Mouse (Mus musculus) hindbrain, embryonic 15.5 days (tissue): ENCODE measurements around the gene Meis2. TPM values are rescaled to one million over a fixed set of nuclear protein-coding genes. Genes with fewer than 3 reads are reported as not detected.

Experiments
- ATAC-seq: fragments of 200-750 bp; cut with Nextera tagmentation; 2 replicates; pipeline ENCODE4 v1.8.0; 2017; ENCODE audit warnings: low read depth, moderate number of reproducible peaks, moderate TSS enrichment; ENCODE audit not compliant: low FRiP score
- H3K27ac ChIP-seq: fragments of 300-500 bp; sonication (generic); replicated peaks from 2 replicates; pipeline ENCODE4 v1.5.1; 2015; ENCODE audit warnings: mild to moderate bottlenecking, inconsistent platforms
- H3K27me3 ChIP-seq: fragments of 300-500 bp; sonication (generic); 2 replicates; pipeline ENCODE4 v1.6.1; 2015; ENCODE audit warnings: control low read depth, inconsistent platforms
- H3K36me3 ChIP-seq: fragments of 300-500 bp; sonication (generic); 2 replicates; pipeline ENCODE4 v1.6.1; 2015; ENCODE audit warnings: control low read depth, inconsistent platforms
- H3K4me1 ChIP-seq: fragments of 300-500 bp; sonication (generic); replicated peaks from 2 replicates; pipeline ENCODE4 v1.6.1; 2015; ENCODE audit warnings: control low read depth, inconsistent platforms
- H3K4me2 ChIP-seq: fragments of 300-500 bp; sonication (generic); 2 replicates; pipeline ENCODE4 v1.6.1; 2015; ENCODE audit warnings: moderate library complexity, mild to moderate bottlenecking, inconsistent platforms
- H3K4me3 ChIP-seq: fragments of 300-500 bp; sonication (generic); 2 replicates; pipeline ENCODE4 v1.5.1; 2015; ENCODE audit warnings: mild to moderate bottlenecking, inconsistent platforms
- H3K9ac ChIP-seq: fragments of 300-500 bp; sonication (generic); 2 replicates; pipeline ENCODE4 v1.6.1; 2015; ENCODE audit warnings: inconsistent platforms
- H3K9me3 ChIP-seq: fragments of 300-500 bp; sonication (generic); 2 replicates; pipeline ENCODE4 v1.6.1; 2016; ENCODE audit warnings: control low read depth, inconsistent platforms
- WGBS: fragments of 180-500 bp; shearing (Covaris S2); methylation state at CpG from one replicate; pipeline ENCODE4 v1.1.7; 2015; 5-methylcytosine and 5-hydroxymethylcytosine counted together
- polyA plus RNA-seq: library from polyadenylated mRNA; unstranded; fragments of >200 nt; fragmentation: Nextera tagmentation; extraction: Ambion mirVana; gene quantifications from 2 replicates; pipeline ENCODE4 v1.2.1, GENCODE M21; 2015

Meis2 gene
- polyA plus RNA-seq, 1 experiment from 2014 or later = 139 TPM

GRCm38 (mm10) chr2:115856401-115857073, 209.1 kb downstream of the Meis2 start:
- Histone ChIP-seq H3K4me2 (peak overlapping the region; percentile 49), H3K4me1 (peaks cover 66% of the 10 kb centered on the region), H3K36me3 (no peaks in the 10 kb centered on the region), H3K27me3 (peaks cover 7% of the 10 kb centered on the region; the same call in 1 of the 2 replicates), H3K9me3 (no peaks in the 10 kb centered on the region), H3K4me3 (peak overlapping the region; percentile 30), H3K9ac (no peak overlapping the region; the same call in 1 of the 2 replicates), H3K27ac (peak overlapping the region; percentile 82)
- ATAC-seq = no peak
- 2% methylated on average over 13 of the region's 13 CpGs for WGBS

- Histone ChIP-seq H3K9me3 (no peaks in the 10 kb centered on the region), H3K27ac (peak overlapping the region; percentile 82), H3K4me3 (peak overlapping the region; percentile 30), H3K36me3 (no peaks in the 10 kb centered on the region), H3K27me3 (peaks cover 7% of the 10 kb centered on the region; the same call in 1 of the 2 replicates), H3K9ac (no peak overlapping the region; the same call in 1 of the 2 replicates), H3K4me2 (peak overlapping the region; percentile 49), H3K4me1 (peaks cover 64% of the 10 kb centered on the region)
- WGBS = under 1% methylated on average over 33 of the region's 33 CpGs
- peak; percentile 52 for ATAC-seq
Measured at GRCm38 (mm10) chr2:115855511-115856400, 209.9 kb downstream of the Meis2 start.

- H3K4me1 ChIP-seq = peaks cover 55% of the 10 kb centered on the region
- peaks cover 7% of the 10 kb centered on the region; the same call in 1 of the 2 replicates for H3K27me3 ChIP-seq
- peak overlapping the region; percentile 27 for H3K9ac ChIP-seq
- peak overlapping the region; percentile 49 for H3K4me2 ChIP-seq
- ATAC-seq = no peak
- H3K9me3 ChIP-seq = no peaks in the 10 kb centered on the region
- no peaks in the 10 kb centered on the region for H3K36me3 ChIP-seq
- H3K27ac ChIP-seq = peak overlapping the region; percentile 82
- peak overlapping the region; percentile 26 for H3K4me3 ChIP-seq
- 4% methylated on average over 22 of the region's 25 CpGs for WGBS
Measured at GRCm38 (mm10) chr2:115854828-115855311, 210.8 kb downstream of the Meis2 start.

GRCm38 (mm10) chr2:115854007-115854827, 211.4 kb downstream of the Meis2 start:
- Histone ChIP-seq H3K4me3 (peak overlapping the region; percentile 26; the same call in 1 of the 2 replicates), H3K27ac (peak overlapping the region; percentile 82), H3K36me3 (no peaks in the 10 kb centered on the region), H3K4me1 (peaks cover 49% of the 10 kb centered on the region), H3K9ac (peak overlapping the region; percentile 27), H3K27me3 (peaks cover 3% of the 10 kb centered on the region; the same call in 1 of the 2 replicates), H3K4me2 (peak overlapping the region; percentile 49), H3K9me3 (no peaks in the 10 kb centered on the region)
- WGBS = 15% methylated on average over 14 of the region's 14 CpGs
- ATAC-seq = no peak

- Histone ChIP-seq H3K27ac (peak overlapping the region; percentile 82), H3K9me3 (no peaks in the 10 kb centered on the region), H3K4me2 (peak overlapping the region; percentile 55), H3K27me3 (peaks cover 3% of the 10 kb centered on the region; the same call in 1 of the 2 replicates), H3K4me1 (peaks cover 42% of the 10 kb centered on the region), H3K36me3 (no peaks in the 10 kb centered on the region), H3K4me3 (no peak overlapping the region; the same call in 1 of the 2 replicates), H3K9ac (no peak overlapping the region)
- ATAC-seq = no peak
- 19% methylated on average over 4 of the region's 4 CpGs for WGBS
Measured at GRCm38 (mm10) chr2:115853221-115853620, 212.4 kb downstream of the Meis2 start.

- no peak overlapping the region for H3K9ac ChIP-seq
Measured at GRCm38 (mm10) chr2:115852615-115853014, 213.0 kb downstream of the Meis2 start.

GRCm38 (mm10) chr2:115852109-115852508, 213.5 kb downstream of the Meis2 start:
- Histone ChIP-seq H3K4me2 (peak overlapping the region; percentile 55), H3K36me3 (no peaks in the 10 kb centered on the region), H3K27me3 (peaks cover 3% of the 10 kb centered on the region; the same call in 1 of the 2 replicates), H3K4me3 (peak overlapping the region; percentile 28), H3K9me3 (no peaks in the 10 kb centered on the region), H3K27ac (peak overlapping the region; percentile 82), H3K9ac (no peak overlapping the region), H3K4me1 (peaks cover 36% of the 10 kb centered on the region)
- ATAC-seq = no peak
- 9% methylated on average over 11 of the region's 11 CpGs for WGBS

More at GRCm38 (mm10) chr2:115852615-115853014, 213.0 kb downstream of the Meis2 start:
- H3K4me2 ChIP-seq = peak overlapping the region; percentile 55
- no peaks in the 10 kb centered on the region for H3K9me3 ChIP-seq
- ATAC-seq = peak; percentile 61
- H3K4me1 ChIP-seq = peaks cover 40% of the 10 kb centered on the region
- H3K27me3 ChIP-seq = peaks cover 3% of the 10 kb centered on the region; the same call in 1 of the 2 replicates
- H3K4me3 ChIP-seq = peak overlapping the region; percentile 28
- under 1% methylated on average over 22 of the region's 22 CpGs for WGBS
- peak overlapping the region; percentile 82 for H3K27ac ChIP-seq
- no peaks in the 10 kb centered on the region for H3K36me3 ChIP-seq

- no peak for ATAC-seq
- no peak overlapping the region; the same call in 1 of the 2 replicates for H3K27ac ChIP-seq
Measured at GRCm38 (mm10) chr2:115850961-115851360, 214.7 kb downstream of the Meis2 start.

GRCm38 (mm10) chr2:115842821-115843220, 222.8 kb downstream of the Meis2 start:
- Histone ChIP-seq H3K27ac (no peak overlapping the region), H3K4me2 (no peak overlapping the region), H3K4me1 (no peaks in the 10 kb centered on the region), H3K9ac (no peak overlapping the region), H3K4me3 (no peak overlapping the region), H3K9me3 (no peaks in the 10 kb centered on the region), H3K27me3 (no peaks in the 10 kb centered on the region), H3K36me3 (no peaks in the 10 kb centered on the region)
- no peak for ATAC-seq

More at GRCm38 (mm10) chr2:115850961-115851360, 214.7 kb downstream of the Meis2 start:
- no peak overlapping the region for H3K9ac ChIP-seq
- peaks cover 31% of the 10 kb centered on the region for H3K4me1 ChIP-seq
- H3K4me3 ChIP-seq = no peak overlapping the region
- peaks cover 3% of the 10 kb centered on the region; the same call in 1 of the 2 replicates for H3K27me3 ChIP-seq
- WGBS = 91% methylated on average over 4 of the region's 4 CpGs
- no peaks in the 10 kb centered on the region for H3K36me3 ChIP-seq
- H3K9me3 ChIP-seq = no peaks in the 10 kb centered on the region
- H3K4me2 ChIP-seq = no peak overlapping the region

- ATAC-seq = no peak
- WGBS = 88% methylated on average over 2 of the region's 2 CpGs
- Histone ChIP-seq H3K4me3 (no peak overlapping the region), H3K36me3 (no peaks in the 10 kb centered on the region), H3K9ac (no peak overlapping the region), H3K4me1 (no peaks in the 10 kb centered on the region), H3K4me2 (no peak overlapping the region), H3K27me3 (no peaks in the 10 kb centered on the region), H3K27ac (no peak overlapping the region), H3K9me3 (no peaks in the 10 kb centered on the region)
Measured at GRCm38 (mm10) chr2:115836034-115836433, 229.6 kb downstream of the Meis2 start.

GRCm38 (mm10) chr2:115822361-115822760, 243.3 kb downstream of the Meis2 start:
- no peak for ATAC-seq
- H3K4me1 ChIP-seq = no peaks in the 10 kb centered on the region
- H3K4me2 ChIP-seq = no peak overlapping the region
- WGBS = 87% methylated on average over 5 of the region's 5 CpGs
- no peak overlapping the region for H3K9ac ChIP-seq
- no peaks in the 10 kb centered on the region for H3K9me3 ChIP-seq
- H3K27me3 ChIP-seq = no peaks in the 10 kb centered on the region
- H3K36me3 ChIP-seq = no peaks in the 10 kb centered on the region
- H3K4me3 ChIP-seq = no peak overlapping the region
- no peak overlapping the region for H3K27ac ChIP-seq
